Mouse (Mus musculus): ENCODE data around the gene Dnmt3a.

Dnmt3a gene

GRCm38 (mm10) chr12:3787541-3787940 is 18.3 kb upstream of the Dnmt3a start:
- DNase-seq: no peak

DNA sequence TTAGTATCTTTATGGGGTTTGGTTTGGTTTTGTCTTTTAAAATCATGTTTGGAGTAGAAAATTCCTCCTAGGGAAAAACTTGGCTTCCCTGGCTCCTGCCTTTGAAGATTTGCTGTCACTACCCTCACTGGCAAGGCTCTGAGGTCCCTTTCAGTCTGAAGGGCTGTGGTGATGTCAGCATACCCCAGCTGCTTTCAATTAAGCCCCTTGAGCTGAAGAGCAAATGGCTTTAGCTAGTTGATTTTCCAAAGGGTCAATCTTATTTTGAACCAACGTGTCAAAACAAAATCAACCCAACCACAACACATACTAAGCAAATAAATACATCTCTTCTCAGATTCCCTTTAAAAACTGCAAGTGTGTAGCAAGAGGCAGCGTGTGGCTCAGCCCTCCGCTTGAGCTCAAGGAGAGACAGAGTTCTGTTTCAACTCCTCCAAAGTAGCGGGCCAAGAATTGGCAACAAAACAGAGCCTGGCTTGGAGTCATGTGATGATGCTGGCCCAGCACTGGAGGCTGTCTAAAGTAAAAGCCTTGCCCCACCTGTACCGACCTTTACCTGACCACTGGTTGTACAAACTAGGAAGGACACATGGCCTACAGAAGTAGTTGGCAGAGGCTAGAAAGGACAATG is 17.3 kb upstream of the Dnmt3a start:
- peak; percentile 43 to 58 for DNase-seq

DNA sequence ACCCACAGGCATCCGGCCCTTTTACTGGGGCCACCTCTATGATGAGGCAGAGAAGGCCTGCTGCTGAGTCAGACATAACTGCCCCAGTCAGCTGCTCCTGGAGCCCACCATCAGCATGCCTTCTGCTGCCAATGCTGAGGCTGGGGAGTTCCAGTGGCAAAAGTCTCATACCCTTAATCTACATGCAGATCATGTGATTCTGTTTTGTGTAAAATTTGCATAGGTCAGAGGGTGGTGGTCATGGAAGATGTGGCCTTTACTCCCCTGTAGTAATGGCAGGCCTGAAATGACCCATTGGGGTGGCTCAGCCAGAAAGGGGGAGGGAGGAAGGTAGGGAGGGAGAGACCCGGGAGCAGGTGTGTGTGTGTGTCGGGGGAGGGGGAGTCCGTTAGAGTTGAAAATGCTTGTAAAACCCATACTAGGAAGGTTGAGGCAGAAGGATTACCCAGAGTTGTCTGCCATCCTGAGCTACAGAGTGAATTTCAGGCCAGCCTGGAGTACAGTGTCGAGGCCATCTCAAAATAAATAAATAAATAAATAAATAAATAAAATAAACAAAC is 16.1 kb upstream of the Dnmt3a start:
- DNase-seq: no peak

DNA sequence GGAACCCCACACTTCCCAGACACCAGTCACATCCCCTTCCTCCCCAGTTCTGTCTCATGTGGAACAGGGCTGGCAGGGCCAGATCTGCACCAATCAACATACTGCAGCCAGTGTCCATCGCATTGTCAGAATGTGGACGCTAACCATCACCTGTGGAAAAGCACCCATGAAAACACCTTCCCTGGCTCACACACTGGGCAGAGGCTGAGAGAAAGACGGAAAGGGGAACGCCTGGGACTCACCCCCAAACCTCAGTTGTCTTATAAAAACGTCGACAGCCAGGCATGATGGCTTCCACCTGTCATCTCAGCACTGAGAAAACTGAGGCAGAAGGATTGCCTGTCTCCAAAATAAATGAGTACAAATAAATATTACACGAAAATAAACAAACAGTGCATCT is 14.6 kb upstream of the Dnmt3a start:
- DNase-seq: no peak

GRCm38 (mm10) chr12:3791732-3792131 is 14.1 kb upstream of the Dnmt3a start:
- peak; percentile 97 for DNase-seq

GRCm38 (mm10) chr12:3792248-3792647 is 13.6 kb upstream of the Dnmt3a start:
- no peak for DNase-seq

DNA sequence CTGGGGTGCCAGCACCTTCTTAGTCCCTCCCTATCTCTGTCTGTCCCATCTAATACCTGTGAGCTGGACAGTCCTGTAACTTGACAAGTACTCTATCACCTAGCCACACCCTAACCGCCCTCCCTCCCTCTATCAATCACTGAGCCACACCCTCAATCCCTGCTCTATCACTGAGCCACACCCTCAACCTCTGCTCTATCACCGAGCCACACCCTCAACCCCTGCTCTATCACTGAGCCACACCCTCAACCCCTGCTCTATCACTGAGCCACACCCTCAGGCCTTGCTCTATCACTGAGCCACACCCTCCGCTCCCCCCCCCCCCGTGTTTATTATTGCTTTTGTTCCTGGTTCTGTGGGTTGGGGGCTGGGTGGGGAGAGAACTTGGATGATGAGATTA is 10.2 kb upstream of the Dnmt3a start:
- DNase-seq: no peak

DNA sequence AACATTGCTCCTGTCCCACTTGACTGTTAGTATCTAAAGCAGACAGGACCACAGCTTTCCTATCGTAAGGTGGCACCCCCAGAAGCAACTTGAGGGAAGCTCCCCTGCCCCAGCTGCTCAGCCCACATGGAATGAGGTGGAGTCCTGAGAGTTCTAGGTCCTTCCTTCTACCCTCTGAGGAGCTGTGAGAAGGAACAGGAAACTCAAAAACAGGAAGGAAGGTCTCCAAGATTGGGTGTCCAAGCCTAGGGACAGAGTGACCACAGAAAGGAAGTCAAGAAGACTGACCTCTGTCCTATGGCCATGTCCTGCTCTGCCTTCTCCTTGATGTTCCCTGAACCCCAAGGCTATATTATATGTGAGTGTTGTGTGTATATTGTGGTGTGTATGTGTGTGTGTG is 6.3 kb upstream of the Dnmt3a start:
- DNase-seq: no peak

- peak; percentile 85 to 93 for DNase-seq
Observed at GRCm38 (mm10) chr12:3806271-3806684, 471 bp downstream of the Dnmt3a start.

DNA sequence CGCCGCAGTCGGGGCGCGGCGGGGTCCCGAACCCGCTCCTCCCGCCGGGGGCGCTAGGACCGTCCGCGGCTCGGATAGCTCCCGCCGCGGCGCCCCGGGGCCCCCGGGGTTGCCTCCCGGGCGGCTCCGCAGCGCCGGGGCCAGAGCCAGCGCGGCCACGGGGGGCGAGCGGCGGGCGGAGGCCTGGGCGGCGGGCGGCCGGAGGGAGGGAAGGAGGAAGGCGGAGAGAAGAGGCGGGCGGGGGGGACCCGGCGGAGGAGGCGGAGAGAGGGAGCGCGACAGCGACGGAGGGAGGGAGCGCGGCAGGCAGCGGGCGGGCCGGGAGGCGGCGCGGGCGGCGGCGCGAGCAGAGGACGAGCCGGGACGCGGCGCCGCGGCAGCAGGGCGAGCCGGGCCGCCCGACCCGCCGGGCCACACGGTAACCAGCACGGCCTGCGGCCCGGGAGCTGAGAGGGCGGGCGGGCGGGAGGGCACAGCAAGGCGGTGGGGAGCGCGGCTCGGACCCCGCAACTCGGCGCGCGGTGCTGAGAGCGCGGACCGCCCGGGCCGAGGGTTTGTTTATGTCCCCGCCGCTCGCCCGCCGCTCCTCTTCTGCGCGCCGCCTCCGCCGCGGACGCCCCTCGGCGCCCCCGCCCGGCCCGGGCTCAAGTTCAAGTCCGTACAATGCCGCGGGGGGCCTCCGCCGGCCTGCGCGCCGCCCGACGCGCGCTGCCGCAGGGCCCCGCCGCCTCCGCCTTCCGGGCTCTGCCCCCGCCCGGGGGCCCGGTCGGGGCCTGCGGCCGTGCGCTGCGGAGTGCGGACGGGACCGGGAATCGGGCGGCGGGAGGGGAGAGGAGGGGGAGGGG is 1.1 kb downstream of the Dnmt3a start:
- peak; percentile 83 to 93 for DNase-seq

GRCm38 (mm10) chr12:3807548-3808395 is 2.0 kb downstream of the Dnmt3a start:
- DNase-seq: peak; percentile 77 to 88

- DNase-seq: peak; percentile 67 to 89
Observed at GRCm38 (mm10) chr12:3808396-3808981, 2.7 kb downstream of the Dnmt3a start.

DNA sequence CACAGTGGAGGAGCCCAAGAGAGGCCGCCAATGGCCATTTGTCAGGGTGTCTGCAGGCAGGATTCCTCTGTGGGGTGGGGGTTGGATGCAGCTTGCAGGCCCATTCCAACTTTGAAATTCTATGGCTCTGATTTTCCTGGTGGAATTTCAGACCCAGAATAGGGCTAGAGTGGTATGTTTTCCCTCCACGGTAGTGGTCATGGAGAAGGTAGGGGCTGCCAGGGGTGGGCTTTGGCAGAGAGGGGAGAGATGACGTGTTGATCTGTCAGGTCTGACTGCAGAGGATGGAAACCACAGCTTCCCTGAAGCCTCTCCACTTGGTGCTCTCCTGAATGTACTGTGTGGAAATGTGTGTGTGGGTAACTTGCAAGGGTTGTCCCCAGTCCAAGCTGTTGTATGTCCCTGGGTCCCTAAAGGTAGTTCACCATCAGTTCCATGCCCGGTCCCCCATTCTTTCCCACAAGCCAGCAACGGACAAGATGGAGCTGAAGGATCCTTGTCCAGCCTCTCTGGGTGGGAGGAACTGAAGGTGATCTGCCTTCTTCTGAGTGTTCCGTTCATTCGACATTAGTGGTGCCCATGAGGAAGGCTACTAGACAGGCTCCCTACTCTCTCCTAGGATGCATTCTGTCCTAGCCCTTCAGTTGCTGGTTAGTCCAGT is 3.8 kb downstream of the Dnmt3a start:
- no peak for DNase-seq

DNA sequence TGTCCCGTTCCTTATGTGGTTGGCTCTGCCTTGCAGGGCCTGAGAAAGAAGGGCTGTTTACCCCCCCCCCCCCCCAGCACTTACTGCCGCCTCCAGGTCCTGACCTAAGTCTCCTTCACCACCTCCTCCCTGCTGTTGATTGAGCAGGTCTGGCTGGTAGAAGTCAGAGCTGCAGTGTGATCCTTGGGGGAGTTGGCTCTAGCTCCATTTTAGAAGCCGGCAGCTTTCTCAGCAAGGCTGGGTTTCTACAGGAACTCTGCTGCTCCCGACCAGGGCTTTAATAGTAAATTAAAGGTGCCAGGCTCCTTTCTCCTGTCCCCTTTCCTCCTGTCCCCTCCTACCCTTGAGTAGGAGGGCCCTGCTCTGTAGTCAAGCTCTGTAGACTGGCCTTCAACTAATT is 4.6 kb downstream of the Dnmt3a start:
- peak in 1 of 2 experiments; percentile 50 for DNase-seq

GRCm38 (mm10) chr12:3811596-3811995 is 5.8 kb downstream of the Dnmt3a start:
- DNase-seq: peak in 1 of 2 experiments; percentile 54

DNA sequence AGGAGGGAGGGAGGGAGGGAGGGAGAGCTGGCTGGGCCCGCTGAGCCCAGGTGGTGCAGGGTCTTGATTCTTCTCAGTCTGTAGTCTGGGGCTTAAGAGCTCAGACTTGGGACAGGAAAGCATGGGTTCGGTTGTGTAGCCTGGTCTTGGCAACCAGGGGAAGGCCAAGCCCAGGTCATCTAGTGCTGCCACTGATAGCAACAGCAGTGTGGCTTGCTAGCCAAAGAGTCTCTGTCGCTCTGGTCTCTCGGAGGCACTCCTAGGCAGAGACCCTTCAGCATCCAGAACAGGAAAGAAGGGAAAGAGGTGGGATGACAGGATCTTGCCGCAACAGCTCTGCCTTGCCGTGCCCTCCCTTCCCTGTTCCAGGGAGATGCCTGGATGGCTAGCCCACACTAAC is 6.4 kb downstream of the Dnmt3a start:
- no peak for DNase-seq

GRCm38 (mm10) chr12:3813138-3813537 is 7.3 kb downstream of the Dnmt3a start:
- DNase-seq: no peak

GRCm38 (mm10) chr12:3815386-3815785 is 9.6 kb downstream of the Dnmt3a start:
- no peak for DNase-seq

GRCm38 (mm10) chr12:3817033-3817432 is 11.2 kb downstream of the Dnmt3a start:
- DNase-seq: no peak

DNA sequence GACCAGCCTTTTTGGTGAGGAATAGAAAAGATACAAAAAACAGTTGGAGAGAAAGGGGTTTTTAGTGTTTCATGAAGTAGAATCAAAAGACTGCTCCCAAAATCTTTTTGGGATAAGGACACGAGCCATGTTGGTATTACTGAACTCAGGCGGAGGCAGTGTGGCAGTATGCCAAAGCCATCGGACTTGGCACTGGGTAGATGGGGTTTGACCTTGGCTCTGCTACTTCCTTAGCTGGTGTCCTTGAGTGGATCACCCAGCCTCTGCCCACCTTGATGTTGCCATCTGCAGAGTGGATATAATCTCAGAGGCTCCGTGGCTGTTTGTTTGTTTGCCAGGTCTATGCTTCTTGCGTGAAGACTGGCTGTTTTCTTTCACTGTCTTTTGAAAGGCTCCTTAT is 11.8 kb downstream of the Dnmt3a start:
- DNase-seq: peak; percentile 83 to 85

DNA sequence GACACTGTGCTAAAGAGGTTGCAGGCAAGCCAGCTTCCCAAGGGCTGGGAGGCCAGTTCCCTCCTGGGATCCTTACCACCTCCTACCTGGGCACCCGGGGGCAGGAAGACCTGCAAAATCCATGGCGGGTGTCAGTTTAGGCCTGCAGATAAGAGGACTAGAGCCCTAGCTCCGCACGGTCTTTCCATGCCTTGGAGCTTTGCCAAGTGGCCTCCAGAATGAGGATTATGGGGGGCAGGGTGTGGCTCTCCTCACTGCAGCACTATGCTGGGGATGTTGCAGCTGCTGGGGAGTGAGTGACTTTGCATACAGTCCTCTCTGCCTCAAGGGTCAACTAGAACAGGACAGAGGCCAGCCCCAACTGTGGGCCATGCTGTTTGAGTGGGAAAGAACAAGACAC is 14.1 kb downstream of the Dnmt3a start:
- no peak for DNase-seq

DNA sequence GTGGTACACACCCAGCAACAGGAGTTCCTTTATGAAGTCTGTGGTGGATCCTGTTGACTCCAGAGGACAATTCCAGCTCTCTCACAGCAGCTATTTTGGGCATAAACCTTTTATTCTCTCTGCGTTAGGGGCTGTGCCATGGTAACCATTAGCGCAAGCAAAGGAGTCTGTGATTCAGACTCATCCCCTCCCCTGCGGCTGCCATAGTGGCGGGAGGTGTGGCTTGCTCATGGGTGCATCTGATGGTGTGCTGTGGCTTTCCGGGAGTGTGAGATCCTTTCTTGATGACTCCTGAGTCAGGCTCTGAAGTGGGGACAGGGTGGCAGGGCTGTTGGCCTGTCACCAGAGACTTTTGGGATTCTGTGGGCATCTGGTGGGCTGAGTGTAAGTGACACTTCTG is 17.6 kb downstream of the Dnmt3a start:
- DNase-seq: no peak

All from kidney, postnatal 25 days (tissue).